Mouse (Mus musculus): Measurements from ENCODE around the gene Pcsk6.
"Not testable (repeated sequence)": the region's sequence is repeated elsewhere in the genome, so short reads cannot be mapped to it uniquely, and the experiment has no call there.

Gene Pcsk6

GRCm38 (mm10) chr7:66048446-66049230, 187.1 kb downstream of the Pcsk6 start:
- DNase-seq (ENCODE audit: low spot score in 2 of 2), result no peak

- no peak for DNase-seq (ENCODE audit: low spot score in 2 of 2)
These were observed 192.5 kb downstream of the Pcsk6 start for GRCm38 (mm10) chr7:66053946-66054483.

- DNase-seq (ENCODE audit: low spot score in 2 of 2), result not testable (repeated sequence)
These were observed 193.8 kb downstream of the Pcsk6 start for GRCm38 (mm10) chr7:66055356-66055755.

DNA sequence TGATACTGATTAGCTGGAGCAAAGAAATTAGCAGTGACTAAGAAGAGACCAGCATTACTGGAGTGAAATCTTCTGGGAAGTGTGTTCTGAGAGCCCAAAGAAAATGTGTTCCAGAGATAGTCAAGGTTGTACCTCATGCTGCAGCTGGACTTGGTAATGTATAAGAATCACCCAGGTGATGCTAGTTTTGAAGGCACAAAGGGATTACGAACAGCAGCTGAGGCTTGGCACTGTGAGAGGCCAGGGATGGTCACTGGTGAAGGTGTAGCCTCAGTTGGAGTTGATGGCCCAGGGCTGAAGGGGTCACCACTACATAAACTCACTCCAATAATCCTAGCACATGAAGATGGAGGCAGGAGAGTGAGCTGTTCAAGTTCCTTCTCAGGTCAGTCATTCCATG, 197.2 kb downstream of the Pcsk6 start, which contains the start of gene Snrpa1:
Snrpa1 (plus strand) TSS at position 301 of the 400 bp plus-strand sequence.
- DNase-seq (ENCODE audit: low spot score in 2 of 2), result no peak

DNA sequence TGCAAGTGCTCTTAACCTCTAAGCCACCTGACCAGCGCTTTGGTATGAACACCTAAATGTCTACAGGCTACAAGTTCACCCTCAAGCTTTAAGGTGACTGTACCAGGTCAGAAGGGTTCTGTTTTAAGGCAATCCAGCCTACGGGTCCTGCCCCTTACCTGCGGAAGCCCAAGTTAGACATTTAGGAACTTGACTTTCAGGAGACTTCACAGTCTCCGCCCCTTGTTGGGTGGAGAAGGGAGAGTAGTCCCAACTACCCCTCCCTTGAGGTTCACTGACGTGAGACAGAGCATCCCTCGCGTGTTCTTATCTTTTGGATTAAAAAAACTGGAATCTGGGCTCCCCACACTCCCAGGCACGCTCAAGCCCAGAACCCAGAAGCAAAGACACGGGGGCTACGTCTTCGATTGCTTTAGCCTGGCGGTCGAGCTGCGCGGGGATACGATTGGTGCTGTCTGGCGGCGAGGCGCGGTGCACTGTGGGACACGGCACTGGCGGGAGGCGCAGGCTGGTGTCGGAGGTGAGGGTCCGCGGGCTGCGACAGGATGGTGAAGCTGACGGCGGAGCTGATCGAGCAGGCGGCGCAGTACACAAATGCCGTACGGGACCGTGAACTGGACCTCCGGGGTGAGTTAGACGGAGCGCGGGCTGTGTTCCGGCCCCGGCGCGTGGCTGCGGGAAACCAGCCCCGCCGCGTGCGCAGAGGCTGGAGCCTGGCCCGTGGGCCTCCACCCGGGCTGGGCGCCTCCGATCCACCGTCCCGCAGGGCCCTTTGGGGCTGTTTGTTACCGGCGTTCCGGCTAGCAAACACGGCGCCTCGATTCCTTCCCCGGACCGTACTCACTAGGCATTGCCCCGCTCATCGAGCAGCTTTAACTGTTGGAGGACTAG, 198.8 kb downstream of the Pcsk6 start:
- peak; percentile 68 to 85 for DNase-seq (ENCODE audit: low spot score in 2 of 2)

DNA sequence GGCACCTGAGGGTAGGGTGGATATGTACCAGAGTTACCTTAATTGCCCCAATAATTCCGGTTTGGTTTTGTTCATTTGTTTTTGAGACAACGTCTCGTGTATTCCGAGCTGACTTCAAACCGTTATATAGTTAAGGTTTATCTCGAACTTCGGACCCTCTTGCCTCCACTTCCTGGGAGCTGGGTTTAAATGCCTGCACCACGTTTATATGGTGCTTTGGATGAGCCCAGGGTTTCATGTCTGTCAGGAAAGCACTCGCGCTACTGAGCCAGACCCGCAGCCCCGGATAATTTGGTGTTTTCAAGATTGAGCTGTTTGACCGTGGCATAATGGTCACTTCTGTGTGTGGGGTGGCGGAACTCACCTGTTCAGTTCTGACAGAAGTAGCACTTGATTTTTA, 199.5 kb downstream of the Pcsk6 start:
- no peak for DNase-seq (ENCODE audit: low spot score in 2 of 2)

GRCm38 (mm10) chr7:66076411-66076810, 214.9 kb downstream of the Pcsk6 start:
- DNase-seq (ENCODE audit: low spot score in 2 of 2), result no peak

- peak; percentile 95 to 96 for DNase-seq (ENCODE audit: low spot score in 2 of 2)
These were observed 218.1 kb downstream of the Pcsk6 start, which contains the start of gene Selenos for GRCm38 (mm10) chr7:66079364-66080230. Gene Selenos, plus strand, starts transcription at chr7:66079649.

DNA sequence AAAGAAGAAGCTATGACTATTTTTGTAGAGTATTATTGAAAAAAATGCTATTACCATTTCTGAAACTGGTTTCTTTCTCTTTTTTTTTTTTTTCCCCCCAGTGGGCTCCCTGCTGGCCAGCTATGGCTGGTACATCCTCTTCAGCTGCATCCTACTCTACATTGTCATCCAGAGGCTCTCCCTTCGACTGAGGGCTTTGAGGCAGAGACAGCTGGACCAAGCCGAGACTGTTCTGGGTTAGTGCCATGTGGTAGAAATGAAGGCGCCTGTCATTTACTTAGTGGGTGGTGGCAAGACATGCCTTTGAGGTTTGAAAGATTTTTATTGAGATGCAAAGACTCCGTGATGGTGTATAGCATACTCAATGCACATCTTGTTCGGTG, 218.7 kb downstream of the Pcsk6 start:
- DNase-seq (ENCODE audit: low spot score in 2 of 2), result no peak

GRCm38 (mm10) chr7:66083757-66084156, 222.2 kb downstream of the Pcsk6 start:
- no peak for DNase-seq (ENCODE audit: low spot score in 2 of 2)

DNA sequence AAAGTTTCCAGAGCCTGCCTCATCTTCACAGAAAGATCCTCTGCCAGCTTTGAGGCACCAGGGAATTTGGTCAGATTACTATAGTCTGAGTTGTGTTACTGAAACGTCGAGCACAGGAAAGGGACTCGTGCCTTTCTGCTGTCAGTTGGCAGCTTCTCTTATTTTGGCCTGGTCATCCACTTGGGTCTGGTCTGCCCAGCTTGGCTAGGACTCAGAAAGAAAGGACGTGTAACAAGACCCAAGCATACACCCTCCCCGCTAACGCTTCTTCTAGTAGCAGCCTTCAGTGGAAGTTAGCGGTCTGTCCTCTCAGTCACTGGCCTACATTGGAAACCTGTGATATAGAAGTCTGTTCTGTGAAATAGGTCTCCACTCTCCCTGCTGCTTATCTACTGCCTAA, 223.0 kb downstream of the Pcsk6 start:
- DNase-seq (ENCODE audit: low spot score in 2 of 2), result no peak

GRCm38 (mm10) chr7:66087652-66088051, 226.1 kb downstream of the Pcsk6 start:
- DNase-seq (ENCODE audit: low spot score in 2 of 2), result no peak

DNA sequence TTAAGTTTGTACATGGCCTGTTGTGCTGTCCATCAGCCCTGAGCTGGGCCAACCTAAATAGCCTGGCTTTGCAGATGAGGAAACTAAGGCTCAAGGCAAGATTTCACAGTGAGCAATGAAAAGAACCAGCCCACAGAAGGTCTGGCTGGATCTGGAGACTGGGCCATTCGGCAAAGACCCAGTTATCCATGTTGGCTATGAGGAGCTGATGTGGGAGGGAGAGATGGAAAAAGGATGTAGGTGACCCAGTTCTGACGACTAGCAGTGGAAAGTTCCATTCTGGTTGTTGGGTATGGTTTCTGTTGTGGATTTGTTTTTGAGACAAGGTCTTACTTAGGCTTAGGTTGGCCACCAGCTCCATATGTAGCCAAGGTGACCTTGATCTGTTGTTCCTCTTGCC, 226.5 kb downstream of the Pcsk6 start:
- DNase-seq (ENCODE audit: low spot score in 2 of 2), result no peak

GRCm38 (mm10) chr7:66090676-66091190, 229.2 kb downstream of the Pcsk6 start:
- no peak for DNase-seq (ENCODE audit: low spot score in 2 of 2)

GRCm38 (mm10) chr7:66091553-66091952, 230.0 kb downstream of the Pcsk6 start:
- DNase-seq (ENCODE audit: low spot score in 2 of 2), result no peak

GRCm38 (mm10) chr7:66092656-66093055, 231.1 kb downstream of the Pcsk6 start:
- no peak for DNase-seq (ENCODE audit: low spot score in 2 of 2)

- no peak for DNase-seq (ENCODE audit: low spot score in 2 of 2)
These were observed 232.6 kb downstream of the Pcsk6 start for GRCm38 (mm10) chr7:66094141-66094540.

GRCm38 (mm10) chr7:66098803-66099202, 237.3 kb downstream of the Pcsk6 start:
- no peak for DNase-seq (ENCODE audit: low spot score in 2 of 2)

Measured in frontal cortex, postnatal 10 days (tissue).